Mouse (Mus musculus): ENCODE results near the gene Sec14l5. TPM values are rescaled to one million over a fixed set of nuclear protein-coding genes. Genes with fewer than 3 reads are reported as not detected.

The Sec14l5 gene
- total RNA-seq, 2 experiments from 2014 or later = 5.6 to 6.3 TPM

DNA sequence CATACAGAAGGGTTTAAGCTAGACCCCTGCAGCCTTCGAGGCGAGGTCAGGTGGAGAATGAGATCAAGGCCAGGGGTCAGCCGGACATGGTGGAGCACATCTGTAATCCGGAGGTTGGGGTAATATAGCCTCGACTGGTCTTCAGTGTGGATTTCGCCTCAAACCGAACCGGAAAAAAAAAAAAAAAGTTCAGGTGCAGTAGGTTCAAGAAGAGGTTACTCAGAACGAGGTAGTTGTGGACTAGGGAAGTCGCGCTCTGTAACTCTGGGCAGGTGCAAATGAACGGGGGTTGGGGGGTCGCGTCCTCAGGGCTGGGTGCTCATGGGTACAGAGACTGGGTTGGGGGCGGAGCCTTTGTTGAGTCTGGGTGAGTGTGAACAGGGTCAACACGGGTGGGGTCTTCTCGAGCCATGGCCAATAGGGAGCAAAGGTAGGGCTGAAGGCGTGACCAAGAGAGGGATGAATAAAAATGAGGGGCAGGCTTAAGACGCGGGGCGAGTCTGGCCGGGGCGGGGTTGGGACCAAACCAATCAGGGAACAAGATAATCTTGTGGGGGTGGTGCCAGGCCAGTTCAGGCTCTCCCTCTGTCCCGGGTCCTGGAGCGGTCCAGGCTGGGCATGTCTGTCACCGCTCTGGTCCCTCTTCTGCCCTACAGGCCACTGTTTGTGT, 407 bp upstream of the Sec14l5 start:
- intact Hi-C loops (cut with DNase I) = loop anchor here (2.0 to 5.0 kb wide), 2 partner anchors 94 to 166 kb away; partner anchors contain the start of gene Ubn1
- peak in 1 of 2 experiments; percentile 39 for DNase-seq (ENCODE audit: low spot score in 2 of 2)

DNA sequence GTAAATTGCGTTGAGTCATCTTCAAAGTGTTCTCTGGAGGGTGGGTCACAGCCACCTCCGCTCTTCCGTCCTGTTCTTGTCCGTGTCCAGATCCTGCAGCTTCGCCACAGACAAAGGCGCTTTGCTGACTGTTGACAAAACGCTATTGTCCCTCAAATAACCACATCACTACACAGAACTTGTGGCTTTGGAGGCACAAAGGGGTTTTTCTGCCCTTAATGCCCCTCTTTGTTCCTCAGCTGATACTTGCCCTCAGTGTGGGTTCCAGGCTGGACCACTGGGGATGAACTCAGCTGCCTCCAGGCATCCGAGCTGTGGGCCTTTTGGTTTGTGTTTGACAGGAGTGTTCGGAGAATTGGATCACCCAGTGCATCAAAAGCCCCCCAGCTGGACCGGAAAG, 3.6 kb downstream of the Sec14l5 start:
- intact Hi-C loops (cut with DNase I) = no loop called here
- DNase-seq (ENCODE audit: low spot score in 2 of 2) = no peak

DNA sequence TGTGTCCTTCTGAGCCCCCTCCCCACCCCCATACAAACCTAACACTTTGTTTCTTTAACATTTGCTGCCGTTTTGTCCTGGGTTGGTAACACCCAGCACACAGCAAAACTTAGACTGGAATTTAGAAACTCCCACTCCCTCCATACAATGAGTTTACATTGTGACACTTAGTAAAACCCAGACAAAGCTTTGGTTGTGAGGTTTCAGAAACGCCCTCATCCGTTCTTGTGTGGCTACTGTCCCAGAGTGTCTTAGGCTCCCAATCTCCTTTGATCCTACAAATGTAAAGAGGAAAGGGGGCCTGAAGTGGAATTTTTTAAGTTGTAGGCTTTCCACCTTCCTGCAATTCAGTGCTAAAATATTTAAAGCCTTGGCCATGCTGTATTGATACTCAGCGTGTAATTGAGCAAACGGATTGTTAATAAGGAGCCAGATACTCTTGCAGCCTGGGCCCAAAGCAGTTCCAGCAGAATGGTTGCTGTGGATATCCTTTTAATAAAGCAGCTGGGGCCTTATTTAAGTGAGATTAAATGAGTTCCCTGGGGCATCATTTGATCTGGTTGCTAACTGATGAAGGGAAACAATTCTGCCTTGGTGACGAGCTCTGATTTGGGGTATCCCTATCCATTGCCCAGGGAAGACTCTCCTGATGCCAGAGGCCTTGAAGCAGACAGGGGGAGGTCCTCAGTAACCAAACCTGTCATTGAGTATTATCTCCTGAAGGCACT, 6.6 kb downstream of the Sec14l5 start:
- no peak for DNase-seq (ENCODE audit: low spot score in 2 of 2)
- intact Hi-C loops (cut with DNase I) = no loop called here

DNA sequence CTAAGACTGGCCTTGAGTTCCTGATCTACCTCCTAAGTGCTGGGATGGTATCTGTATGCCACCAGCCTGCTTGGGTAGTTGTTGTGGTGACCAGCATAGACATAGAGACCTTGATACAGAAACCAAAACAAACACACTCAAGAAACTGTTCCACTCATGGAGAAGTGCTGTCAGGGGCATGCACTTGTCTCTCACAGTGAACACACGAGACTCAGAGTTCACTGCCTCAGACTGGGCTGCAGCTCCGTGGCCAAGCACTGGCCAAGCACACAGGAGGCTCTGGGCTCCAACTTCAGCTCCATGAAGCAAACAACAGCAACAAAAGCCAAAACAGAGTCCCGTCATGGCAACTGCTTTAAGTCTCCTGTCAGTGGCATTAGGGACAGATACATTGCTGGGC, 8.1 kb downstream of the Sec14l5 start:
- no peak for DNase-seq (ENCODE audit: low spot score in 2 of 2)
- intact Hi-C loops (cut with DNase I) = no loop called here

DNA sequence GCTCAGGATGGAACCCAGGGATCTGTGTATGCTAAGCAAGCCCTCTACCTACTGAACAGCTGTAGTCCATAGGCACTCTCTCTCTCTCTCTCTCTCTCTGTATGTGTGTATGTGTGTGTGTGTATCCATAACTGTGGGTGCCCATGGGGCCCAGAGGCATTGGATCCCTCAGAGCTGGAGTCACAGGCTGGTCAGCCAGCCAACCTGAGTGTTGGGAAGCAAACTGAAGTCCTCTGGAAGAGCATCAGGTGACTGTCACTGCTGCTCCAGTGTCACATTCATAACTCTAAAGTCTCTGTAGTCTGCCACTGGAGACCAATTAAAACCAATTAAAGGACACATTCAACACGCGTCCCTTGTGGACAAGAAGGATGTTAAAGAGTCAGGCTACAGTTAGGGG, 9.6 kb downstream of the Sec14l5 start:
- no peak for DNase-seq (ENCODE audit: low spot score in 2 of 2)
- intact Hi-C loops (cut with DNase I) = no loop called here

DNA sequence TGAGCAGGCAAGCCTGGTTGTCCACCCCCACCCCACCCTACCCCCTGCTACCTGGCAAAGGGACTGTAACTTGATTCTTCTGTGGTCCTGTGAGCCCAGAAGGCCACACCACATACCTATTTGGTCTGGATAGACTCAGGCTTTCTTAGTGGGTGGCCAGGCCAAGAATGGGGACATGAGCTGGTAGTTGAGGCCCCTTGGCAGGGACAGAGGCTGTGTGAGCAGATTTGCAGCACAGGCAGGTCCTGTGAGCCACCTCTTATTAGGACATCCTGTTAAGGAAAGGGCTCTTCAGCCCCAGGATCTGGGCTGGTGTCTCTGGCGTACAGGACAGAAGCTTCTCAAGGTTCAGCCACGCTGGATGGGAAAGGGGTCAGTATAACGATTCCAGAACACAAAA, 10.2 kb downstream of the Sec14l5 start:
- no peak for DNase-seq (ENCODE audit: low spot score in 2 of 2)
- intact Hi-C loops (cut with DNase I) = no loop called here

DNA sequence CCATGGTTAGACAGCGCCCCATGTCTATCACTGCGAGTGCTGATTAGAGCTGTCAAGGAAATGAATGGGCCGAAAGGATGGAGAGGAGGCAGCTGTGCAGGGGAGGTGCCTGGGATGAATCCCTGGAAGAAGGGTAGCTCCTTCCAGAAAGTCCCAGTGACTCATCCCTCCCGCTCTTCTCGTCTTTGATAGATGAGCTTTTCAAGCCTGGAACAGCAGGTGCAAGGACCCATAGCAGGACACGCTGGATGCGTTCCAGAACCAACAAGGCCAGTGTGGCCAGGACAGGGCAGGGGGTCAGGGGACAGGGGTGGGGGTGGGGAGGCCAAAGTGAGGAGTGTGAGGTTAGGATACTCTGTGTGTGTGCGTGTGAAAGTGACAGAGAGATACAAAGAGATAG, 12.3 kb downstream of the Sec14l5 start:
- DNase-seq (ENCODE audit: low spot score in 2 of 2) = no peak
- intact Hi-C loops (cut with DNase I) = no loop called here

DNA sequence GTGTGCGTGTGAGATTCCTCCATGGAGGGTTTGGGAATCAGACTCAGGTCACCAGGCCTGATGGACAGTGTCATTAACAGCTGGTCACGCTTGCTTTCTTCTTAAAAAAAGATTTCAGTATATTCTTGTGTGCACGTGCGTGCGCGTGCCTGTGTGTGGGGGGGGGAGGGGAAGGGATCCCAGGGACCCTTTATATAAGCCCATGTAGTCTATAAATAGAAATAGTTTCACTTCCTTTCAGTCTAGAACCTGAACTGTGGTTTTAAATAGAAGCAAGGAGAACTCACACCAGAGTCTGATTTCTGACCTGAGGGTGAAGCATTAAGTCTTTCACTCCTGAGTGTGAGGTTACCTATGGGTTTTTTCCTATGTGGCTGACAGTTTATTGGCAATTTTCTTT, 17.4 kb downstream of the Sec14l5 start:
- intact Hi-C loops (cut with DNase I) = no loop called here
- DNase-seq (ENCODE audit: low spot score in 2 of 2) = no peak

DNA sequence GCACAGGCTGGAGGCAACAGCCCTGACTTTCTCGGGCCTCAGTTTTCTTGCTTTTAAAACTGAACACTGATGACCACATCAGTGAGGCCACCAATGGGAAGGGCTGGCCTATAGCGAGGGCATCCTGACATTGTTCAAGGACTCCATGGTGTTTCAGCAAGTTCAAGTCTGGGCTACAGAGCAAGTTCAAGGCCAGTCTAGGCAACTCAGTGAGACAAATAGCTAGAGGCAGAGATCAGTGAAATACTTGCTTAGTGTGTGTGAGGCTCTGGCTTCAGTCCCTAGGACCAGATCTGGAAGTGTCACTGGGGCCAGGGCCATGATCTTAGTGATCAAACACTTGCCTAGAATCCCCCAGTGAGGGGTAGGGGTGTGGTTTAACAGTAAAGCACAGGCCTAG, 21.1 kb downstream of the Sec14l5 start:
- intact Hi-C loops (cut with DNase I) = no loop called here
- DNase-seq (ENCODE audit: low spot score in 2 of 2) = no peak

DNA sequence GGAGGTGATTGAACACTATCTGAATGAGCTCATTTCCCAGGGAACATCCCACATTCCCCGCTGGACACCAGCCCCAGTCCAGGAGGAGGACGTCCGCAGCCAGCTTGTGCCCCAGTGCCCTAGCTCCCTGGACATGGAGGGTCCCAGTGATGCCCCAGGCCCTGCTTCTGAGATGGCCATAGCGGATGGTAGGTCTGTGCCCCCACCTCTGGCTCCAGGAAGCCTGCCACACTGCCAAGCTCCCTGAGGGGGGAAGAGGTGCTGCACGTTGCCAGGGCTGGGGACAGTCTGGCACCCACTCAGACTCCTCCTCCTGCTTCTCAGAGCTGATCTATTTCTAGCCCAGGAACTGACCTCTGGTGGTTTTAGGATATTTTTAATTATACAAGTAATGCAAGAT, 21.9 kb downstream of the Sec14l5 start:
- DNase-seq (ENCODE audit: low spot score in 2 of 2) = no peak
- intact Hi-C loops (cut with DNase I) = no loop called here

DNA sequence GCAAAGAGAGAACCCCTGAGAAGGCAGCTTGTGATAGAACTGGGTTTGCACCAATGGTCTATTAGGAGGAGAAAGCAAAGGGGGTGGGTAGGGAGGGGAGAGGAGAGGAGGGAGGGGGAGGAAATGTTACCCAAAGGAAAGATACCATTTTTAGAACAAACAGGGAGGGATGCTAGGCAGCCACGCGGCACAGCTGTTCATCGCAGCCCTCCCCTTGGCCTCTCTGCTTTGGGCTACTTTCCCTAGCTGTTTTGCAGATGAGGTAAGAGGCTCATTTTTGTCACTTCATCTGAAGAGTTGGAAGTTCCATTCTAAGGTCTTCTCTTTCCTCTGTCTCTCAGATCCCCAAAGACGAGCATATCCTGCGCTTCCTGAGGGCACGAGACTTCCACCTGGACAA, 25.7 kb downstream of the Sec14l5 start:
- intact Hi-C loops (cut with DNase I) = no loop called here
- DNase-seq (ENCODE audit: low spot score in 2 of 2) = no peak

DNA sequence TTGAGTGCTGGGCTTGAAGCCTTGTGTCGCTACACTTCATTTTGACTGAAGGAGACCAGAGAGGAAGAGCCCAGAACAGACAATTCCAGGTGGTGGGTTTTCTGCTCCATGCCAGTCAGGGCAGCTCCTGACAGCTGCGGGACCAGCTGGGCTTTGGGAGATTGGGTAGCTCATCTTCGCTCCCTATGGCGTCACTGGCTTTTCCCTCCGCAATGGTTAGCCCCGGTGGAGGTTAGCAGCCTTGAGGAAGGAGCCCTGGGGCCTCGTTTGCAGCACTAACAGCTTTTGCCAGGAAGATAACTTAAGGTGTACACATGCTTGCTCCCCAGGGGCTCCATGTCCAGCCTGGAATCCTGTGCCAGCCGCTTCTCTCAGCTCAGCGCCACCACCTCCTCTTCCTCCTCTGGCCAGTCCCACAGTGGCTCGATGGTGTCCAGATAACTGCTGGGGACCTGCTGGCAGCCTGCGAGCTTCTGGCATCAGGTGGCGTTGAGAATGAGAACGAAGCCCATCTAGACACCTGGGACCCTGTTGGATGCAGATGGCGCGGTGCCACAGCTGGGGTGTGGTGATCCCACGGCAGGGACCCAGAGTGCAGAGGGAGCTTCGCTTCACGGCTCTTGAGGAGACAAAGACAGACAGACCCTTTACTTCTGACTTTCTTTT, 36.5 kb downstream of the Sec14l5 start:
- DNase-seq (ENCODE audit: low spot score in 2 of 2) = no peak
- intact Hi-C loops (cut with DNase I) = no loop called here

DNA sequence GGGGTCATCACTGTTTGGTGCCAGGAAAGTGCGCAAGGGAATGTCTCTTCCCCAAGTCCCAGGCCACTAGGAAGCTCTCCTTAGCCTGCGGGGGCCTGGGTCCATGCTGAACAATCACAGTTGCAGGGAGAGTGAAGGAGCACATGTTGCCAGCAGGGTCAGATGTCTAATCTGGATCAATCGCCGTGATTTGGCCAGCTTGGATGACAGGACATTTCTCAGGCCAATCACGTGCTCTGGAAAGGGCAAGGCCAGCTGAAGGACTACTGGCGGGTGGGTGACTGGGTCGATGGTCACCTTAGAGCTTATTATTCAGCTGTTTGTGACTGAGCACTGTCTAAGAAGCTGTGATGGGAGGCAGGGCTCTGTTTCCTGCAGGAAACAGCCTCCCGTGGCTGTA, 37.2 kb downstream of the Sec14l5 start:
- intact Hi-C loops (cut with DNase I) = no loop called here

DNA sequence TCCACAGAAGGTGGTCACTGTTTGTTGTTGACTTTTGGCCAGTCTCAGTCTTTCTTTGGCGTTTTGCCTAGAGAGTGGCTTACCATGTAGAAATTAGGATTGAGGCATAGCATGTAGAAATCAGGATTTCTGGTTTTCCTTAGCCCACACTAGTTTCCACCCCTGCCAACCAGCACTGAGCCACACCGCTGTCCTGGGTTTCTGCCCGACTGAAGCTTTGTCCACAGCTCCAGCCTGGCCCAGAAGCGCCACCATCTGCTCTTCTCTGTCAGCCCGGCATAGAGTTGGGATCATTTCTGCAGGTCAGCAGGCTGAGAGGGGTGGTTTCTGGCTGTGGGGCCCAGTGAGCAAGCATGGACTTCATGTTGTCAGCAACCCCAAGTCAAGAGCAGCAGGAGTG, 38.0 kb downstream of the Sec14l5 start:
- intact Hi-C loops (cut with DNase I) = no loop called here
- DNase-seq (ENCODE audit: low spot score in 2 of 2) = no peak

More for the DNA sequence above, 37.2 kb downstream of the Sec14l5 start:
- no peak for DNase-seq (ENCODE audit: low spot score in 2 of 2)

DNA sequence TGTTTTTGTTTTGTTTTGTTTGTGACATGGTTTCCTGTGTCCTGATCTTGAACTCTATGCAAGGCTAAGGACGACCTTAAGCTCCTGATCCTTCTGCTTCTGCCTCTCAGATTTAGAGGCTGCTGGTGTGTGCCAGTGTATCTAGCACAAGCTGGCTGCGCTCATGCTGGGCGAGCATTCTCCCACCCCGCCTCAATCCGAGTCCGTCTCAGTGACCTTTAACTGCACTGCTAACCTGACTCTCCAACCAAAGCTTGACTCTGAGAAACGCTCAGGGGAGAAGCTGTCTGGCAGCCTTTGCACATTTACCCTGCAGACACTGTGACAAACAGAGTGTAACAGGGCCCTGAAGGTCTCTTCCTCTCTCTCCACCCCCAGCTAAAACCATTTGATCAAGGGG, 38.8 kb downstream of the Sec14l5 start:
- intact Hi-C loops (cut with DNase I) = no loop called here
- DNase-seq (ENCODE audit: low spot score in 2 of 2) = no peak

DNA sequence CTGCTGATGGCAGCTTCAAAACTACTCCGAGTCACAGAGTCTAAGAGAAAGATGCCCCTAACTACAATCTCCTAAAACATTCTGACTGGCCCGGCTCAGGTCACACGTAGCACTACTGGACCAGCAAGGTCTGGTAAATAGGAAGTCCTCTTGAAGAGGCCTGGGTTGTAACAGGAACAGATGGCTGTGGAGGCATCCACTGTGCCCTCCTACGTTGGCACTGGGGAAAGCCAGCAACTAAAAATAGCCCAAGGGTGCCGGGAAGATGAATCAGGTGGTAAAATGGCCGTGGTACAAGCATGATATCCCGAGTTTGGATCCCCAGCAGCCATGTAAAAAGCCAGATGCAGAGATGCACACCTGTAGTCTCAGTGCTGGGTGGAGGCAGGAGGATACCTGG, 39.3 kb downstream of the Sec14l5 start:
- DNase-seq (ENCODE audit: low spot score in 2 of 2) = peak; percentile 44 to 55
- intact Hi-C loops (cut with DNase I) = no loop called here

DNA sequence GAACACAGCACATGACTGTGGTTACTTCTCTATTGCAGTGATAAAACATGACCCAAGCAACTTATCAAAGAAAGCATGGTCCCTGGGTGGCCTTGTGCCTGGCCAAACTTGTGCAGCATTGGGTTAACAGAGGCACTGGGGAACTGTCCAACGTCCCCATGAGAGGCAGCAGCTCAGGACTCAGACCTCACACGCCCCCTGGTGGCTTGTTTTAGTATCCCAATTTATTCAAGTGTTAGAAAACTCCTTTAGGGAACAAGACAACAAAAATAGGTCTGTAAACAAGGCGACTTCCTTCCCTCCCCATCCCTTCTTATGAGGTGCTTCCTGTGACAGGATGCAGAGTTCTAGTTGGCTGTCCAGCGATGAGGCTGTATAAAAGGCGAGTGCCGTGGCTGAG, 48.2 kb downstream of the Sec14l5 start:
- intact Hi-C loops (cut with DNase I) = no loop called here
- DNase-seq (ENCODE audit: low spot score in 2 of 2) = no peak

DNA sequence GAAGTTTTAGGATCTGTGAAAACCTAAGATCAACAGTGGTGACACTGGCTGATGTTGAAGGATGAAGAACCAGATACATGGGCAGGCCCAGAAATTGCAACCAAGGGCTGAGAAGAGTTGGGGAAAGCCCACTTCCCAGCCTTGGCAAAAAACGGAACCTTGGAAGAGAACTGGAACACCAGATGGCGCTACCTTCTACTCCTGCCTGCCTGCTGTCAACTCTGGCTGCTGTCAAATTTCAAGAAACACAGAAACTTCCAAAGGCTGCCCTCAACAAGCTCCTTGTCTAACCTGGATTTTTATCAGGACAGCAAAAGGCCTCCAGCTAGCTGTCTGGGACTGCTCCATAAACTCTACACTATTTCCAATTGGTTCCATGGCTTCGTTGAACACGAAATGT, 55.8 kb downstream of the Sec14l5 start:
- DNase-seq (ENCODE audit: low spot score in 2 of 2) = peak; percentile 46 to 50

DNA sequence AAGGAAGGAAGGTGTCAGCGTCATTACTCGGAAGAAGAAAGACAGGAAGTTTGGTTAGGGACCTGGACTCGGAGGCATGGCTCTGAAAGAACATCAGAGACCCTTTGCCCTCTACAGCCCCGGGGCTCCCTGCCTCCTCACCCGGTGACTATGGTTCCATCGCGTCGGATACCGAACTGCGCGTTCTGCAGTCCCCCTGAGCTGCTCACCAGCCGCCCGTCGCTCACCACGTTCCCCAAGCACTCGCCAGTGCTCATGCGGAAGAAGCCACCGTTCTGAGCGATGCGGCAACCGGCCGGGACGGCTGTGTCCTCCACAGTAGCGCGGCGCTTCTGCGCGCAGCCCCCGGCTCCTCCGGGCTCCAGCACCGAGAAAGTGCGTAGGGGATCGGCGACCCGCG, 56.3 kb downstream of the Sec14l5 start:
- intact Hi-C loops (cut with DNase I) = loop anchor here (2.0 to 5.0 kb wide), 2 partner anchors 42 to 264 kb away; no protein-coding TSS in a partner anchor

More for the DNA sequence above, 55.8 kb downstream of the Sec14l5 start:
- intact Hi-C loops (cut with DNase I) = loop anchor here (2.0 to 5.0 kb wide), 2 partner anchors 42 to 265 kb away; no protein-coding TSS in a partner anchor

DNA sequence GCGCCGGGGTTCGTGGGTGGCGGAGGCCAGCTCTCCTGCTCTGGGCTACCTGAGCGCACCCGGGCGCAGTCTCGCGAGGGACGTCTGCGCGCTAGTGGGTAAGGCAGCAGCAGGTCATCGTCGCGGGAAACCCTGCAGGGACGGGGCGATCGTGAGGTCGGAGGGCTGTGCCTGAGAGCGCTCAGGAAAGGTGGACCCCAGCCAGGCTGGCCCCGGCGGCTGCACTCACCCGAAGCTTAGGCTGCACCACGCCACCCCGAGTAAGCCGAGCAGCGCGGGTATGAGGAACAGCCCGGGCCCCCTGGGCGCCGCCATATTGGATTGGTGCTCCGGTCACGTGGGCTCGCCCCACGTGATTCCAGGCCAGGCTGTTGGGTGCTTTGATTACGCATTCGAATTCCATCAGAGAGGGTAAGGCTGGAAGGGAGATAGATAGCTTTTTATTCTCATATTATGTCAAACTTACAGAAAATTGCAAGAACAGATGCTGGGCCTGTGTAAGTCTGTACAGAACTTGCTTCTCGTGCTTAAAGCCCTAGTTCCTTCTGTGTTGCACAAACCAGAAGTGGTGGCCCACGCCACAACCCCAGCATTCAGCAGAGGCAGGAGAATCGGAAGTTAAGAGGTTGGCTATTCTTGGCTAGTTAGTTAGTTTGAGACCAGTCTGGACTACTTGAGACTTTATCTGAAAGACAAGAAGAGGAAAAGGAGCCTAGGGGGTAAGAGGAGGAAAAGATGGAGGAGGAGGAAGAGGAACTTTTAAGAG, 56.9 kb downstream of the Sec14l5 start, which contains the start of gene Nagpa:
Gene Nagpa (minus strand): TSS at position 345 of the 766 bp plus-strand sequence.
- intact Hi-C loops (cut with DNase I) = loop anchor here (2.0 to 5.0 kb wide), 2 partner anchors 41 to 263 kb away; no protein-coding TSS in a partner anchor
- DNase-seq (ENCODE audit: low spot score in 2 of 2) = peak; percentile 76 to 81

More for the DNA sequence above, 56.3 kb downstream of the Sec14l5 start:
- no peak for DNase-seq (ENCODE audit: low spot score in 2 of 2)

All from left cerebral cortex, postnatal 36 days (tissue).